Mouse (Mus musculus): ENCODE results near the gene Lrp6.

DNA sequence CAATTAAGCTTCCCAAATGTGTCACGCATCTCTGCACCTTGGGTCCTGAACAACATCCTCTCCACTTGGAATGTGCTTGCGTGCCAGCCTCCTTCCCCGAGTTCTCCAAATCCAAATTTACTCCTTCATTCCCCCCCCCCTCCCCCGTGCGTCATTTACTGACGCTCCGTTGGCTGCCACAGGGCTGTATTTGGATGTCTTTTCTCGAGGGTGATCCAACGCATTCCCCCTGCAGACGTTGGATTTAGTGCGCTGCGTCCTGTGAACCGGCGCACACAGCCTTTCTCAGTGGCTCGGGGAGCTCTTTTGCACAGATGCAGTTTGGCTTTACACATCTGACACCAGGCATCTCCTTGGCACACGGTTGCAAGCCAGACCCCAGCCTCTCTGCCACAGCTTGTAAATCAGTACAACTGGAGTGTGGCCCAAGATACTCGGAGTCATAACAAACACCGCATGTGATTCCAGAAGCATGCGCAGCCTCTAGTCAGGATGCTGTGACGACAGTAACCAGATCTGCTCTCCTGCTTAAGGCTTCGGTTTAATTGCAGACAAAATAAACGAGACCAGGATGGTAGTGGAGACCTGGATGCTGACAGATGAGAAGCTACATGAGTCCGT is 127.3 kb downstream of the Lrp6 start:
- no peak for TF ChIP-seq POLR2A (IDR thresholded peaks at IDR 0.05; ENCODE audit: borderline replicate concordance, extremely low read depth, low read depth, low read length)
- no peak for TF ChIP-seq CTCF (IDR thresholded peaks at IDR 0.05; ENCODE audit: insufficient read depth, low read length)

All from lung, adult 2 months (tissue).